Mouse (Mus musculus): Measurements from ENCODE around the gene Znfx1. TPM values are rescaled to one million over a fixed set of nuclear protein-coding genes. Genes with fewer than 3 reads are reported as not detected.

Gene Znfx1
- 10 to 100 TPM; 19.3 to 21.6 TPM for total RNA-seq (2021)
- long read RNA-seq, experiment 1, partial matches to known transcripts = 2 of 3 reads
- long read RNA-seq, experiment 1, other reads (novel, unspliced or antisense) = 1 of 3 reads
- long read RNA-seq, experiment 2, full-length matches to known transcripts = 1 of 9 reads
- long read RNA-seq, experiment 2, partial matches to known transcripts = 0 of 9 reads
- long read RNA-seq, experiment 2, other reads (novel, unspliced or antisense) = 8 of 9 reads

GRCm38 (mm10) chr2:167062965-167063880, at the start of gene Znfx1:
Gene Znfx1 (minus strand): TSS chr2:167063015.
- DNase-seq = peak; percentile 95

- no peak for DNase-seq
Observed at GRCm38 (mm10) chr2:167112259-167112658, 49.4 kb upstream of the Znfx1 start.

DNA sequence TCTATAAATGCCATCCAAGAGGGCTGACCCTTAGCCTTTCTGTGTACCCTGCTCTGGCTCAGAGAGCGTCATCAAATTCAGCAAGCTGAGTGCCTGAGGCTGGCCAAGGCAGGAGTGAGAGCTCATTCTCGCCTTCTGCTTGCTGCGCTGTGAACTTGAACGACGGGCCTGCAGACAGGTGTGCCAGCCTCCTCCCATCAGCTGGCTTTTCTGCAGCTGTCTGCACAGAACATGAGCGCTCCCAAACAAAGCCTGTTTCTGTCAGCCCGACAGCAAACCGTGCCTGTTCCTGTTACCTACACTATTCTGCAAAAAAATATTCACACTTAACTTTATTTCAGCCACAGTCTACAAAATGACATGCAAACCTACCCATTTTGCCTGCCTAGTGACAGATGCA, 46.7 kb upstream of the Znfx1 start:
- no peak for DNase-seq

DNA sequence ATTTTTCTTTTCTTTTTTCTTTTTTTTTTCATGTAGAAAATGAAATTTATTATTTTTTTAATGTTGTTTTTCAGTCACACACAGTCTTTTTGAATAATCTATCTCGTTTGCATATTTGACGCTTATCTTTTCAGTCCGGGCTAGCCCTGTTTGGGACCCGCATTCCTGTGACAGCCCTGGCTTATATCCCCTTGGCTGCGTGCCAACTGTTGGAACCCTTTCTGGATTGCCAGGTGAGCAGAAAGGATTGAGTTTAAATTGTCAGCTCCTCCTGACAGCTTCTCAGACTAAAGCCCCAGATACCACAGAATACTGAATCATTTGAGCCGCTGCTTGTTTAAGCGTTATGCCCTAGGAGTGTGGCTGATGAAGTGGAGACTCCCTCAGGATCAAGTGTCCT, 40.7 kb upstream of the Znfx1 start:
- no peak for DNase-seq

GRCm38 (mm10) chr2:167101743-167102441, 39.1 kb upstream of the Znfx1 start:
- no peak for DNase-seq

GRCm38 (mm10) chr2:167094688-167095087, 31.9 kb upstream of the Znfx1 start:
- no peak for DNase-seq

GRCm38 (mm10) chr2:167093171-167093900, 30.5 kb upstream of the Znfx1 start:
- no peak for DNase-seq

DNA sequence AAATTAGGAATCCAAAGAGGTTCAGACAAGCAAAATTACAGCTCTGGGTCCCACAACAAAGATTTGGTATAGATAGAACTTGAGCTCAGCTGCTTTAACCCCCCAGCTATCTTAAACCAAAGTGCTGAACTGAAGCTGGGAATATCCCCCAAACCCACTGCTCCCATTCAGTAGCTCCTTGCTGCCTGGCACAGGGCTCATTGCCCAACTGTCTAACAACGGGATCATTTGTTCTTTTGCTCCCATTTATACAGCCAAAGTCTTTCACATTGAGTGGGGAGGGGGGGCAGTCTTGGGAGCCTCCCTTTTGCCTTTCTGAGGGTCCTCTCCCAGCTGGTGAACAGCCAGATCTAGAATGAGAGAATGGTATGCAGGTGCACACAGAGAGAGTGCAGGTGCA, 27.5 kb upstream of the Znfx1 start:
- DNase-seq = no peak

DNA sequence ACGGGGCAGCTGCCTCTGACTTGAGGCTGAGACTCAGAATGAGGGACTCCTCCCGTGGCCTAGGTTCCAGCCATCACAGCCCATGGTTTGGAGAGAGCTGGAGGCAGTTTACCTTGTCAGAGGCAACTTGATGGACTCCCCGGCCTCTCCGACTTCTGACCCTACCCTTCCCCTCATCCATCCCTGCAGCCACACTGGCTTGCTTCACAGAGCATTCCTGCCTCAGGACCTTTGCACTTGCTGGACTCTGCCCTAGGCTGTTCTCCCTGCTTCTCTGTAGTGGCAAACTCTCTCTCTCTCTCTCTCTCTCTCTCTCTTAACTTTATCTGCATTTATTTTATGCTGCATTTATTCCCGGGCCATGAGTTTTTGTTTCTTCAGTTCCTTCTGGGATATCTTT, 24.0 kb upstream of the Znfx1 start:
- DNase-seq = no peak

- no peak for DNase-seq
Observed at GRCm38 (mm10) chr2:167086092-167086491, 23.3 kb upstream of the Znfx1 start.

GRCm38 (mm10) chr2:167081639-167082038, 18.8 kb upstream of the Znfx1 start:
- DNase-seq = no peak

GRCm38 (mm10) chr2:167081135-167081534, 18.3 kb upstream of the Znfx1 start:
- DNase-seq = no peak

GRCm38 (mm10) chr2:167080387-167080786, 17.6 kb upstream of the Znfx1 start:
- no peak for DNase-seq

DNA sequence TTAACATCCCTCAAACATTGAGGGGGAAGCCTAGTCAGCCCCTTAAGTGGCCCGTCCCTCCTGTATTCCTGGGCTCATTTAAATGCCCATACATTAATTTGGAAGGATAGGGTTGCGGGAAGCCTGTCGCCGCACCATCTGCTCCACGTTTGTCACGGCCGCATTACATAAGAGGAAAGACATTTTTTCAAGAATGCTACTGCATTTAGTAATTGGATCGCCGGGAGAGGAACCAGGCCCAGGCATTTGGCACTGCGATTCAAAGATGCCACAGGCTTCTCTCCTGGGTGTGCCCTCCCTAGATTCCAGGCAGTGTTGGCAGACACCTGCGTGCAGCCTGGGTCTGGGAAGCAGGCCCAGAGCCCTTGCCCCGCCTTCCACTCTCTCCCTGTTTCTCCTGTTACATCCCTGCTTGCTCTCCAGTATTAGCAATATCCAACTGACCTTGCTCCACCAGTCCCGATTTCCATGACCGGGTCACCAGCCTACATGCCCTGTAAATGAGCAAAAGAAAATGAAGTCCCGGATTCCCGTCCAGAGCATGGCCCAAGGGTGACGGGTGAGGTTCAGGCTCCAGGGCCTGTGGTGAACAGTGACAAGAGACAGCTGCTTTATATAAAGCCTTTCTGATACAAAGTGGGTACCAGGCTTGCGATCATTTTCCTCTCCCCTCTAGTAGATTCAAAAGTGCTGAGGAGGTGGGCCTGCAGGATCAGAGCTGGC, 16.9 kb upstream of the Znfx1 start:
- DNase-seq = peak; percentile 87

- DNase-seq = no peak
Observed at GRCm38 (mm10) chr2:167078931-167079495, 16.2 kb upstream of the Znfx1 start.

DNA sequence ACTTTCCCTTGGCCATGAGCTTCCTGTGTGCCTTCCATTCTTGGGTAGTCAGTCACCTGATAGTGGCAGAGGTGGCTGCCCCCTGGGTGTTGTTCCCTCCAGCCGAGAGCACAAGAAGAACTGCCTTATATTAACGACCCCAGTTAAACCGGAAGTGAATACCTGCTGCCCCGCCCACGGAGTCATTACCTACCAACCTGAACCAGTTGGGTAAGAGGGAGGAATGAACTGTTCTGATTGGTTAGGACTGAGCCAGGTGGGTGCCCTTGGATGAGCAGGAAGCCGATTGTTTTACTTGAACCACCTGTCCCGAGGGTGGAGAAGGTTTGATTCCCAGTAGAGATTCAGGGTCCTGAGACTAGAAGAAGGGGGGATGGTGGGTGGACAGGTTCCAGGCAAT, 15.7 kb upstream of the Znfx1 start:
- no peak for DNase-seq

DNA sequence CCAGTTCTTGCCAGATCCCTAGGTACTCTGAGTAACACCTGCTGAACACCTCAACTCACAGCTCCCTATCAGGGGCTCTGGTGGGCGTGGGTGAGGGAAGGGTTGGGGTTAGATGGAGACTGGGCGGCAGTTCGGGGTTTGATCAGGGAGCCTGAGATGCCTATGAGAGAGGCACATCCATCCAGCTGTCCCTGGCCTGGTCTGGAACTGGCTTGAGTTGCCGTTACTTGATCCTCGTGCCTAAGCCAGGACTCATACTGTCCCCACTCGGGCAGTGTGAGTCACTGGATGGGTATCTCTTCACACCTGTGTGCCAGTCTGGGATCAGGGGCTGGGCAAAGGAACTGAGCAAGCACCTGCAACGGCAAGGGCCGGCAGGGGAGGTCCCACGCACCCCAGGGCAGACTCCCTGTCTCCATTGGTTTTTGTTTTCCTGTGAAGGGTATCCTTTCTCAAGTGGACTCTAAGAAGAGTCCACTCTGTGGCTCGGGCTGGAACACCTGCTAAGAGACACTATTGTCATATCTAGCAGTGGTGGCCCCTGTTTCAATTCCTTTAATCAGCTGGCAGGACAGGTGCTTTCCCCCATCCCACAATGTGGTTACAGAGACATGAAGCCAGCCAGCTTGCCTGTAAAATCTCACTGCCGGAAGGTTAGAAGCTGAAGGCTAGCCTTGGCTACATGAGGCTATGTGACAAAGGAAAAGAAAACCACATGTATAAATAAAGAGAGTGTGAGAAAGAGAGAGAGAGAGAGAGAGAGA, 14.6 kb upstream of the Znfx1 start:
- peak; percentile 57 for DNase-seq

GRCm38 (mm10) chr2:167076759-167077158, 13.9 kb upstream of the Znfx1 start:
- no peak for DNase-seq

GRCm38 (mm10) chr2:167076352-167076751, 13.5 kb upstream of the Znfx1 start:
- no peak for DNase-seq

- DNase-seq = no peak
Observed at GRCm38 (mm10) chr2:167074587-167074986, 11.8 kb upstream of the Znfx1 start.

Data from gastrocnemius, postnatal 25 days (tissue).